Mouse (Mus musculus) B cell, adult (primary cell): ENCODE results near the gene Gm6882. TPM values are rescaled to one million over a fixed set of nuclear protein-coding genes. Genes with fewer than 3 reads are reported as not detected.

Experiments used
- total RNA-seq: library from RNA; stranded (reverse); gene quantifications from 4 replicates; pipeline ENCODE4 v1.2.4, GENCODE M21; 2023; ENCODE audit not compliant: inconsistent age

The Gm6882 gene
- not detected in 4 replicates for total RNA-seq

GRCm38 (mm10) chr7:21432645-21433044, at the start of gene Gm6882:
Gene Gm6882, minus strand, starts transcription at chr7:21432745.

Other genes with a start within 250 kb of the Gm6882 start
- gene Gm5157, start 242.3 kb downstream of the Gm6882 start, total RNA-seq, result not detected in 4 replicates
- not detected in 4 replicates for gene Vmn1r124, start 172.1 kb downstream of the Gm6882 start, total RNA-seq
- not detected in 4 replicates for gene Vmn1r125, start 160.6 kb downstream of the Gm6882 start, total RNA-seq
- not detected in 4 replicates for gene Vmn1r126, start 131.3 kb downstream of the Gm6882 start, total RNA-seq
- not detected in 4 replicates for gene Vmn1r127, start 112.9 kb downstream of the Gm6882 start, total RNA-seq
- gene Vmn1r128, start 83.4 kb downstream of the Gm6882 start, total RNA-seq, result not detected in 4 replicates
- gene Vmn1r129, start 71.5 kb downstream of the Gm6882 start, total RNA-seq, result not detected in 4 replicates
- gene Vmn1r130, start 79.0 kb upstream of the Gm6882 start, total RNA-seq, result not detected in 4 replicates
- not detected in 4 replicates for gene Vmn1r131, start 113.3 kb upstream of the Gm6882 start, total RNA-seq
- not detected in 4 replicates for gene Vmn1r132, start 181.3 kb upstream of the Gm6882 start, total RNA-seq